Mouse (Mus musculus) small intestine, adult 2 months (tissue): ENCODE data around the gene Rhoa.

ENCODE experiments used
- CTCF ChIP-seq: fragments of 200-500 bp; IDR thresholded peaks from 2 replicates; pipeline ENCODE4 v1.5.1; 2012; ENCODE audit warnings: low read depth, mild to moderate bottlenecking, control low read depth, inconsistent platforms, low read length, moderate library complexity, mixed read lengths; ENCODE audit not compliant: insufficient replicate concordance, insufficient read length; ENCODE audit errors: extremely low read depth
- POLR2A ChIP-seq: fragments of 200-500 bp; IDR thresholded peaks from 2 replicates; pipeline ENCODE4 v1.6.1; 2012; ENCODE audit warnings: low read depth, mild to moderate bottlenecking, control low read depth, inconsistent platforms, low read length, moderate library complexity

DNA sequence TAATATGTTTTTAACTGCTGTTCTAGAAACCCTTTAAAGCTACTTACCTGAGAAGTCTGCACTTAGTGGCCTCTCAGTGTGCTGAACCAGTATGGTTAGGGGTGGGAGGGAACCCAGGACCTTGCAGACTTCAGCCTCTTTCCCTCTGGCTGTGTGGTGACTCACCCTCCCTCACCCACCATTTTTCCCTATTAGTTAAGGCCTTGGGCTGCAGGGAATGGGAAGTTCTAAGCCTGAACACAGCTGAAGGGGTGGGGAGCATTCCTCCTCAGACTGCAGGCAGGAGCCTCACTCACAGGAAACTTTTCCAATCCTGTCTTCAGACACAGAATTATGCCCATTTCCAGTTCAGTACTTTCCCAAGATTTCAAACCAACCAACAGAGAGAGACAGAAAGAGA lies 35.9 kb downstream of the Rhoa start:
- no peak for TF ChIP-seq CTCF
- TF ChIP-seq POLR2A: no peak
